Mouse (Mus musculus) cerebellum, adult 11 months (tissue): Measurements from ENCODE around the gene Ccdc149.
A peak's percentile ranks its signal among the peaks of the same experiment; 100 is the strongest.

Experiments
- DNase-seq: peaks from one replicate; pipeline ENCODE4 v3.0.0; 2022

Gene Ccdc149

GRCm38 (mm10) chr5:52470991-52471801 lies at the start of gene Ccdc149:
Gene Ccdc149, minus strand, starts transcription at chr5:52471521.
- peak; percentile 89 for DNase-seq

- DNase-seq: no peak
Measured at GRCm38 (mm10) chr5:52519921-52520320, 48.6 kb upstream of the Ccdc149 start.

GRCm38 (mm10) chr5:52516072-52516476 lies 44.8 kb upstream of the Ccdc149 start:
- peak; percentile 14 for DNase-seq

GRCm38 (mm10) chr5:52515246-52516021 lies 44.1 kb upstream of the Ccdc149 start:
- DNase-seq: peak; percentile 67

GRCm38 (mm10) chr5:52511089-52511488 lies 39.8 kb upstream of the Ccdc149 start:
- no peak for DNase-seq

- no peak for DNase-seq
Measured at GRCm38 (mm10) chr5:52509416-52509815, 38.1 kb upstream of the Ccdc149 start.

GRCm38 (mm10) chr5:52504666-52505065 lies 33.3 kb upstream of the Ccdc149 start:
- no peak for DNase-seq

GRCm38 (mm10) chr5:52504148-52504547 lies 32.8 kb upstream of the Ccdc149 start:
- no peak for DNase-seq

- no peak for DNase-seq
Measured at GRCm38 (mm10) chr5:52495671-52496070, 24.4 kb upstream of the Ccdc149 start.

- DNase-seq: no peak
Measured at GRCm38 (mm10) chr5:52491496-52491895, 20.2 kb upstream of the Ccdc149 start.

GRCm38 (mm10) chr5:52487559-52488430 lies 16.5 kb upstream of the Ccdc149 start:
- no peak for DNase-seq

GRCm38 (mm10) chr5:52476826-52477225 lies 5.5 kb upstream of the Ccdc149 start:
- DNase-seq: no peak

GRCm38 (mm10) chr5:52476292-52476701 lies 5.0 kb upstream of the Ccdc149 start:
- DNase-seq: peak; percentile 61

GRCm38 (mm10) chr5:52473988-52474387 lies 2.7 kb upstream of the Ccdc149 start:
- no peak for DNase-seq

GRCm38 (mm10) chr5:52470551-52470950 lies 770 bp downstream of the Ccdc149 start:
- DNase-seq: no peak

GRCm38 (mm10) chr5:52467841-52468240 lies 3.5 kb downstream of the Ccdc149 start:
- no peak for DNase-seq

- DNase-seq: no peak
Measured at GRCm38 (mm10) chr5:52462447-52462846, 8.9 kb downstream of the Ccdc149 start.

- DNase-seq: no peak
Measured at GRCm38 (mm10) chr5:52461434-52462124, 9.7 kb downstream of the Ccdc149 start.

- DNase-seq: no peak
Measured at GRCm38 (mm10) chr5:52459308-52459707, 12.0 kb downstream of the Ccdc149 start.

GRCm38 (mm10) chr5:52457154-52457553 lies 14.2 kb downstream of the Ccdc149 start:
- no peak for DNase-seq

GRCm38 (mm10) chr5:52450821-52451220 lies 20.5 kb downstream of the Ccdc149 start:
- no peak for DNase-seq

GRCm38 (mm10) chr5:52449187-52449586 lies 22.1 kb downstream of the Ccdc149 start:
- DNase-seq: no peak
